Mouse (Mus musculus) heart, postnatal 10 days (tissue): ENCODE data around the gene Sh3kbp1. TPM values are rescaled to one million over a fixed set of nuclear protein-coding genes. Genes with fewer than 3 reads are reported as not detected.

Experiments
- DNase-seq, 2 experiments: peaks; one replicate each; pipeline ENCODE4 v3.0.0; 2021
- intact Hi-C: fragments of 180-260 bp; cut with DNase I; formaldehyde crosslinking; loops from one replicate; pipeline ENCODE4 v1.15.1; 2025
- total RNA-seq, 2 experiments: library from RNA; stranded (reverse); gene quantifications; 2 replicates each; pipeline ENCODE4 v1.2.3; 2021

The Sh3kbp1 gene
- total RNA-seq, 2 experiments from 2014 or later = 214 to 218 TPM

DNA sequence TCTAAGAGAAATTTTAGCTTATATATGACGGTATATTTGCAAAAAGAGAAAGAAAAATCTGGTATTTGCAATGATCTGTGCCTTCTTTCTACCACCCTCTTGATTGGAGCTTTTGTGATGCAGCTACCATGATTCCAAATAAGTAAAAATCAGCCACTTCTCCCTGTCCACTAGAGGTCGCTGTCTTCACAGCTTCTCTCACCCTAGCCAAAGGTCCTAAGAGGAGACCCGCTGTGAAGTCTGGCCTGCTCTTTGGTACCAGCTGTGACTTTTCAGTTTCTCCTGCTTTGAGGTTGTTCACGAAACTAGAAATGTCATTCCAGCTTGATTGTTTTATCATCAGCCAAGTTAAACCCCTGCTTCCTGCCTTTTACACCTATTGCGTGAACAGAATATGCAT is 346.7 kb downstream of the Sh3kbp1 start:
- no peak for DNase-seq
- intact Hi-C loops = no loop called here

DNA sequence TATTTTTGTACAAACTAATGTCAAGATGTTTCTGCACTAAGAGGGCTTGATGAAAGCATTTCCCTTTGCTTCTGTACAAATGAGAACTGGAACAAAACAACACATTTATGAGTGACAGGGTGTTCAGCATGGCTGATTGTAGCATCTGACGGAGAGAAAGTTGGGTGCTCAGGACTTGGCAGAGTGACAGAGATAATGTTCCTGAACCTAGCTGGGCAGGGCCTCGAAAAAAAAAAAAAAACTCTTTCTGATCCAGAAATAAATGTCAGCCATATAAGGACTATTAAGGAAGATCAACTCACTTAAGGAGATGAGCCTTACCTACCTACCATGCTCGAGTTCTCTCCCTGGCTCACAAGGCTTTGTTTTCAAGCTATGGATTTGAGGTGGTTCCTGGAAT is 349.2 kb downstream of the Sh3kbp1 start:
- intact Hi-C loops = no loop called here
- no peak for DNase-seq

DNA sequence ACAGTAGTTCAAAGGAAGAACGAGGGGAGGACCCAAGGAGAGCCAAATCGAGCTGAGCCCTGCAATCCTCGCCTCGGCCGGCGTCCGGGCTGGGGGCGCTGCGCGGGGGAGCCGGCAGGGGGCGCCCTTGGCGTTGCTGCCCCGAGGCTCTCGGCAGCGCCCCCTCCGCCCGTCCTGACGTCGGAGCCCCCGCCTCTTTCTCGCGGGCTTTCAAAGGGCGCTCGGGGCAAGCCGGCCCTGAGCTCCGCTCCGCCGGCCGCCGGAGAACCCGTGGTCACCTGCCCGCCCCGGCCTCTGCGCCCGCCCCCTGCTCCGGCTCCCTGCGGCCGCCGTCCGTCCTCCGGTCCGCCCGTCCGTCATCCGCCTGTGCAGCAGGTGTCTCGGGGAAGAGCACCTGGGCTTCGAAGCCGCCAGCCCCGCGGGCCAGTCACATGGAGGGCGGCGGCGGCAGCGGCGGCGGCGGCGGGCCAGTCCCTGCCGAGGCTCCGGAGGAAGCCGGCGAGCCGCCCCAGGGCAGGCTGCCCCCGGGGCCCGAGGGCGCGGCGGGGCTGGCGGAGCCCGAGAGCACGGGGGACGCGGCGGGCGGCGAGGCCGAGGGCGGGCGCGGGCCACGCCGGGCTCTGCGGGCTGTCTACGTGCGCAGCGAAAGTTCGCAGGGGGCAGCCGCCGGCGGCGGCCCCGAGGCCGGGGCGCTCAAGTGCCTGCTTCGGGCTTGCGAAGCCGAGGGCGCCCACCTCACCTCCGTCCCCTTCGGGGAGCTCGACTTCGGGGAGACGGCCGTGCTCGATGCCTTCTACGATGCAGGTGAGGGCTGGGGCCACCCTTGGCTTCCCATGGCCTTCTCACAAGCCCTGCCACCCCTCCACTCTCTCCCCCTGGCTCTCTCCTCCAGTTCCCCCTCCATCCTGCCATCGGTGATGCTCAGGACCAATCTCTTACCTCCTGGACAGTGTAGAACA is 361.2 kb downstream of the Sh3kbp1 start, which contains the start of gene Map3k15:
Gene Map3k15 (plus strand): TSS at position 432 of the 959 bp plus-strand sequence.
- intact Hi-C loops = loop anchor here (5.0 kb wide), 2 partner anchors 129 to 184 kb away; no protein-coding TSS in a partner anchor

DNA sequence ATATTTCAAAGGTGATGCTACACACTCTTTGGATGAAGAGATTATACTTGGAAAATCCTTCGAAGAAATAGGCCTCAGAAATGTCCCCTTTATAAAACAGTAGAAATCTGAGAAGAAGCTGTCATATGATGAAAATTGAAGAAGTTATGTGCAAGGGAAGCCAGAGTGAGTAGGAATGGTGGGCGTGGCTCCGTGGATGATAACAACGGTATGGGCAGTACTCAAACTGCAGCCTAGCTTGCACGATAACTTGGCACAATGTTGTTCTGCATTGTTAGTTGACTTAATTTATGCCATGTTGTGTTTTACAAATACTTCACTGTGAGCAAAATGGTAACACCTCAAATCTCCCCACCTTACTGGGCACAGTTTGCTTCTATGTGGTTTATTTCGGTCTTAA is 368.7 kb downstream of the Sh3kbp1 start:
- intact Hi-C loops = no loop called here
- no peak for DNase-seq

More for the DNA sequence above, 361.2 kb downstream of the Sh3kbp1 start, which contains the start of gene Map3k15:
- peak; percentile 44 to 58 for DNase-seq

Other genes starting within 250 kb of the Sh3kbp1 start
- gene Map7d2, start 212.7 kb upstream of the Sh3kbp1 start, total RNA-seq = 1 to 10 TPM in 1 of 2 experiments, under 1 TPM in 1; 0.93 to 1.4 TPM
- gene Bclaf3, start 100.6 kb upstream of the Sh3kbp1 start, total RNA-seq = 1 to 10 TPM; 4.2 to 4.6 TPM